Mouse (Mus musculus) CH12.LX (cell line): ENCODE data around the gene Cdkl3. TPM values are rescaled to one million over a fixed set of nuclear protein-coding genes. Genes with fewer than 3 reads are reported as not detected.

Experiments used
- DNase-seq: peaks from one replicate; pipeline ENCODE4 v3.0.0-alpha.2; 2013; ENCODE audit errors: extremely low read depth
- H3K27ac ChIP-seq: 2 replicates; pipeline ENCODE4 v1.5.1; 2012; ENCODE audit warnings: low read depth, mild to moderate bottlenecking, control low read depth, moderate library complexity; ENCODE audit not compliant: insufficient read depth
- H3K27me3 ChIP-seq: replicated peaks from 2 replicates; pipeline ENCODE3; 2012; ENCODE audit warnings: inconsistent platforms
- H3K36me3 ChIP-seq, 2 experiments: replicated peaks in 1 of 2; 2 replicates each; pipeline versions ENCODE3 to v1.6.1; 2012; ENCODE audit warnings: inconsistent platforms in 1 of 2, low read length in 1 of 2, mild to moderate bottlenecking in 1 of 2, mixed read lengths in 1 of 2, moderate library complexity in 1 of 2; ENCODE audit not compliant: control insufficient read depth in 1 of 2, insufficient read depth in 1 of 2
- H3K4me1 ChIP-seq, 2 experiments: 2 replicates each; pipeline ENCODE4 v1.6.1; 2012; ENCODE audit warnings: inconsistent platforms in 1 of 2, moderate library complexity in 1 of 2; ENCODE audit not compliant: insufficient read depth in 2 of 2, control insufficient read depth in 1 of 2
- H3K4me2 ChIP-seq: 2 replicates; pipeline ENCODE4 v1.6.1; 2012; ENCODE audit warnings: low read depth, mild to moderate bottlenecking, control low read depth; ENCODE audit not compliant: poor library complexity, insufficient read depth, severe bottlenecking
- H3K4me3 ChIP-seq, 3 experiments: fragments of 150-350 bp in 1 of 3; sonication (generic) in 1 of 3; replicated peaks in 1 of 3; 2 replicates each; pipeline versions ENCODE3 to v1.5.1; 2011 to 2012; ENCODE audit warnings: low read depth in 2 of 3, low read length in 2 of 3, mild to moderate bottlenecking in 2 of 3, moderate library complexity in 2 of 3, control low read depth in 1 of 3, improper control_type of control experiment in 1 of 3, inconsistent platforms in 1 of 3, mixed read lengths in 1 of 3; ENCODE audit not compliant: poor library complexity in 1 of 3
- H3K79me2 ChIP-seq: replicated peaks from 2 replicates; pipeline ENCODE4 v1.6.1; 2012; ENCODE audit warnings: mild to moderate bottlenecking, moderate library complexity; ENCODE audit not compliant: control insufficient read depth, poor library complexity, insufficient read depth, severe bottlenecking; ENCODE audit errors: extremely low read depth
- H3K9ac ChIP-seq: 2 replicates; pipeline ENCODE4 v1.6.1; 2012; ENCODE audit warnings: low read depth, mild to moderate bottlenecking, control low read depth, moderate library complexity; ENCODE audit not compliant: insufficient read depth
- H3K9me3 ChIP-seq: replicated peaks from 2 replicates; pipeline ENCODE3; 2012; ENCODE audit warnings: low read length, inconsistent platforms, mixed read lengths
- CHD1 ChIP-seq: IDR thresholded peaks from 2 replicates; pipeline ENCODE4 v1.6.1; 2012; ENCODE audit warnings: low read depth, low read length, improper control_type of control experiment, inconsistent platforms
- EP300 ChIP-seq: IDR thresholded peaks from 2 replicates; pipeline ENCODE4 v1.6.1; 2011; ENCODE audit warnings: low read length, improper control_type of control experiment
- ETS1 ChIP-seq: conservative IDR thresholded peaks from 2 replicates; pipeline ENCODE4 v1.6.1; 2012; ENCODE audit warnings: low read depth, mild to moderate bottlenecking, inconsistent platforms, low read length, improper control_type of control experiment, moderate library complexity
- GABPA ChIP-seq: IDR thresholded peaks from 2 replicates; pipeline ENCODE4 v1.6.1; 2012; ENCODE audit warnings: low read depth, low read length, improper control_type of control experiment, inconsistent platforms; ENCODE audit not compliant: insufficient replicate concordance
- HCFC1 ChIP-seq: IDR thresholded peaks from 2 replicates; pipeline ENCODE4 v1.6.1; 2012; ENCODE audit warnings: low read depth, mild to moderate bottlenecking, inconsistent platforms, low read length, improper control_type of control experiment
- IRF4 ChIP-seq: IDR thresholded peaks from 2 replicates; pipeline ENCODE4 v1.6.1; 2014; ENCODE audit warnings: low read depth, mild to moderate bottlenecking, inconsistent platforms, low read length, improper control_type of control experiment
- JUN ChIP-seq: IDR thresholded peaks from 2 replicates; pipeline ENCODE4 v1.6.1; 2011; ENCODE audit warnings: low read depth, mild to moderate bottlenecking, low read length, improper control_type of control experiment, moderate library complexity; ENCODE audit not compliant: insufficient read depth
- JUND ChIP-seq: conservative IDR thresholded peaks from 2 replicates; pipeline ENCODE4 v1.6.1; 2011; ENCODE audit warnings: low read depth, low read length, improper control_type of control experiment
- KAT2A ChIP-seq: IDR thresholded peaks from 2 replicates; pipeline ENCODE4 v1.6.1; 2012; ENCODE audit warnings: low read length, improper control_type of control experiment, inconsistent platforms; ENCODE audit not compliant: insufficient replicate concordance
- MAX ChIP-seq: IDR thresholded peaks from 2 replicates; pipeline ENCODE4 v1.6.1; 2011; ENCODE audit warnings: low read length, improper control_type of control experiment
- MAZ ChIP-seq: IDR thresholded peaks from 2 replicates; pipeline ENCODE4 v1.6.1; 2012; ENCODE audit warnings: low read depth, mild to moderate bottlenecking, inconsistent platforms, low read length, improper control_type of control experiment, moderate library complexity
- MXI1 ChIP-seq: IDR thresholded peaks from 2 replicates; pipeline ENCODE4 v1.6.1; 2011; ENCODE audit warnings: mild to moderate bottlenecking, low read depth, low read length, improper control_type of control experiment
- NELFE ChIP-seq: IDR thresholded peaks from 2 replicates; pipeline ENCODE4 v1.6.1; 2011; ENCODE audit warnings: low read depth, low read length, improper control_type of control experiment
- NRF1 ChIP-seq: IDR thresholded peaks from 2 replicates; pipeline ENCODE4 v1.6.1; 2014; ENCODE audit warnings: low read depth, mild to moderate bottlenecking, inconsistent platforms, low read length, improper control_type of control experiment, moderate library complexity
- PAX5 ChIP-seq: IDR thresholded peaks from 2 replicates; pipeline ENCODE4 v1.6.1; 2012; ENCODE audit warnings: low read length, inconsistent platforms, mixed read lengths
- POLR2AphosphoS2 ChIP-seq: IDR thresholded peaks from 2 replicates; pipeline ENCODE4 v1.6.1; 2011; ENCODE audit warnings: low read depth, low read length, improper control_type of control experiment
- RCOR1 ChIP-seq: conservative IDR thresholded peaks from 2 replicates; pipeline ENCODE4 v1.6.1; 2012; ENCODE audit warnings: low read depth, mild to moderate bottlenecking, inconsistent platforms, low read length, improper control_type of control experiment
- SMC3 ChIP-seq: IDR thresholded peaks from 2 replicates; pipeline ENCODE4 v1.6.1; 2011; ENCODE audit warnings: low read depth, low read length, improper control_type of control experiment
- TCF12 ChIP-seq: IDR thresholded peaks from 2 replicates; pipeline ENCODE4 v1.6.1; 2014; ENCODE audit warnings: low read depth, mild to moderate bottlenecking, inconsistent platforms, low read length, improper control_type of control experiment
- USF1 ChIP-seq: IDR thresholded peaks from 2 replicates; pipeline ENCODE4 v1.6.1; 2014; ENCODE audit warnings: low read depth, mild to moderate bottlenecking, inconsistent platforms, low read length, improper control_type of control experiment
- ZMIZ1 ChIP-seq: IDR thresholded peaks from 2 replicates; pipeline ENCODE4 v1.6.1; 2012; ENCODE audit warnings: low read depth, mild to moderate bottlenecking, inconsistent platforms, low read length, improper control_type of control experiment
- dilution Hi-C: fragments of 300-500 bp; cut with MboI; formaldehyde crosslinking; loops from 2 replicates; pipeline ENCODE4 v1.14.3; 2020; ENCODE audit warnings: low sequenced_read_pairs; ENCODE audit not compliant: extremely low pct_unique_long_range_greater_than_20kb, extremely low pct_ligation_motif_present
- in situ Hi-C: fragments of 300-500 bp; cut with MboI; formaldehyde crosslinking; loops from 3 replicates; pipeline ENCODE4 v1.14.3; 2019; ENCODE audit warnings: low sequenced_read_pairs, low pct_ligation_motif_present, low pct_unique_long_range_greater_than_20kb, mixed read lengths
- polyA plus RNA-seq: library from polyadenylated mRNA; unstranded; fragments of >175 nt; gene quantifications from 2 replicates; pipeline ENCODE4 v1.2.1, GENCODE M21; 2012; ENCODE audit warnings: low read depth; ENCODE audit not compliant: insufficient read length
- total RNA-seq, 2 experiments: library from RNA; depleted of rRNA; stranded (reverse); fragments of 300-350 nt in 1 of 2; fragments of >200 nt in 1 of 2; gene quantifications; 2 replicates each; pipeline ENCODE4 v1.2.3; 2012 to 2014

The Cdkl3 gene
- total and polyA plus RNA-seq, 3 experiments: 4.4 to 9.7 (median 8.0) TPM

DNA sequence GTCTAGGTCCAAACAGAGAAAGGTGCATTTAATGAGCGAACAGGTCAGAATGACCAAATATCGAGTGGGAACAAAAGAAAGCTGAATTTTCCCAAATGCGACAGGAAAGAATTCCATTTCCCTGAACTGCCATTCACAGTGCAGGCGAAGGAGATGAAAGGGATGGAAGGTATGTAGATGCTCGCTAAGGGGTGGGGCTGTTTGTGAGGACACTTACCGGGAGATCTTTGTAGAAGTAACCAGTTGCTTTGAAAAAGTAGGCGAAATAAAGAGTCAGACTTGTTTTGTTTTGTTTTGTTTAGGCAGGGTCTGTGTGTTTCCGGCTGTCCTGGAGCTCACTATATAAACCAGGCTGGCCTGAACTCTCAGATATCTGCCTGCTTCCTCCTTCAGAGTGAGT lies 28.3 kb downstream of the Cdkl3 start:
- peaks cover 0 to 15% of the 10 kb centered on the region in 2 experiments; a peak in 2 of 4 replicates for H3K4me1 ChIP-seq
- peaks cover 3 to 37% of the 10 kb centered on the region in 2 experiments for H3K36me3 ChIP-seq
- no peak overlapping the region for H3K4me3 ChIP-seq
- no peak overlapping the region for H3K27ac ChIP-seq
- no peaks in the 10 kb centered on the region for H3K27me3 ChIP-seq
- peaks cover 2% of the 10 kb centered on the region for H3K9me3 ChIP-seq
- H3K4me2 ChIP-seq: no peak overlapping the region
- no peaks in the 10 kb centered on the region for H3K79me2 ChIP-seq
- no peak for DNase-seq
- H3K9ac ChIP-seq: no peak overlapping the region
- dilution Hi-C loops (no loop called here), in situ Hi-C loops (no loop called here)
- TF ChIP-seq HCFC1 (no peak), EP300 (no peak), MAX (no peak), NRF1 (no peak), CHD1 (no peak), RCOR1 (no peak), ZMIZ1 (no peak), ETS1 (no peak), KAT2A (no peak), IRF4 (no peak), PAX5 (no peak)

DNA sequence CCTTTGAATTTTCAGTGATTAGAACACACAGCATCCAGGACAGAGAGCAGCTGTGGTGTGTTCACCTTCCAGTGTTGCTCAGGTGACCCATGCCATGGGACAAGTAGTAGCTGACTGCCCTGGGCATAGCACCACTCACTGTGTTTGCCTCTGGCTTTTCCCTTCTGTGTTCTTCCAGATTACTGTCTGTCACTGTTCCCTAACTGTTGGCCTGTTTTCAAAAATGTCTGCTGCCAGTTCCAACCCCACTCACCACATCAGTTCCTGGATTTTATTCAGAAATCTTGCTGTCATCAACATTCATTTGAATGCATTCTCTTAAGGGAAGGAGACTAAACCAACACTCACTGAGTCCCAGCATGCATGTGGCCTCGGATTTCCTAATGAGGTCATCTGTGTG lies 29.9 kb downstream of the Cdkl3 start:
- Histone ChIP-seq H3K79me2 (no peaks in the 10 kb centered on the region), H3K9ac (no peak overlapping the region), H3K4me1 (peaks cover 0 to 11% of the 10 kb centered on the region in 2 experiments; a peak in 2 of 4 replicates), H3K9me3 (peaks cover 2% of the 10 kb centered on the region), H3K4me3 (no peak overlapping the region), H3K27me3 (no peaks in the 10 kb centered on the region), H3K36me3 (peaks cover 3 to 33% of the 10 kb centered on the region in 2 experiments), H3K4me2 (no peak overlapping the region), H3K27ac (no peak overlapping the region)
- TF ChIP-seq USF1 (no peak), NELFE (no peak), MAX (no peak), ZMIZ1 (no peak), MAZ (no peak), JUND (no peak), GABPA (no peak), POLR2AphosphoS2 (no peak), NRF1 (no peak), MXI1 (no peak), TCF12 (no peak), JUN (no peak), SMC3 (no peak)
- dilution Hi-C loops (no loop called here), in situ Hi-C loops (no loop called here)
- DNase-seq: no peak
